Mouse (Mus musculus) T-cell, adult 2 months (primary cell): Measurements from ENCODE around the gene Efcab14.

Experiments used
- DNase-seq: peaks from one replicate; pipeline ENCODE4 v3.0.0; 2022; ENCODE audit warnings: low spot score

Efcab14 gene

DNA sequence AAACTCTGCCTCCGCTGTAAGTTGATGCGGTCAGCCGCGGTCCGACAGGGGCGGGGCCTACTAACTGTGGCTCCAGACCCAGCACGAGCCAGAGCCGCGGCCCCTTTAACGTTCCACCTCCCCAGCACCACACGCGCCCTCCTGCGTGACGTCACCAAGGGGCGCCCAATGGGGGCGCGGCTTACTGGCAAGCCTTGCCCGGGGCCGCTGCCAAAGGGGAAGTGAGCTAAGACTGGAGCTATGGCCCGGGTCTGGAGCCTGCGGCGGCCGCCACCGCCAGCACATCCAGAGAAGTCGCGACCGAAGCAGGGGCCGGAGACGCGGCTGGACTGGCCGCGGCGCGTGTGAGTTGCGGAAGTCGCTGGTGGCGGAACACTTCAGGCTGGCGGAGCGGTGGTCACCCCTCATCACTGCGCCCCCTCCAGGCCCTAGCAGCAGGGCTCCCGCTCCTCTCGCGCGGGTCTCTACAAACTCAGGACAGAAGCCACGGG, at the start of gene Efcab14:
TSS of gene Efcab14 (plus strand) at position 194 of the 491 bp plus-strand sequence.
- peak; percentile 92 for DNase-seq

- no peak for DNase-seq
Measured at GRCm38 (mm10) chr4:115701468-115701867, 36.1 kb upstream of the Efcab14 start.

DNA sequence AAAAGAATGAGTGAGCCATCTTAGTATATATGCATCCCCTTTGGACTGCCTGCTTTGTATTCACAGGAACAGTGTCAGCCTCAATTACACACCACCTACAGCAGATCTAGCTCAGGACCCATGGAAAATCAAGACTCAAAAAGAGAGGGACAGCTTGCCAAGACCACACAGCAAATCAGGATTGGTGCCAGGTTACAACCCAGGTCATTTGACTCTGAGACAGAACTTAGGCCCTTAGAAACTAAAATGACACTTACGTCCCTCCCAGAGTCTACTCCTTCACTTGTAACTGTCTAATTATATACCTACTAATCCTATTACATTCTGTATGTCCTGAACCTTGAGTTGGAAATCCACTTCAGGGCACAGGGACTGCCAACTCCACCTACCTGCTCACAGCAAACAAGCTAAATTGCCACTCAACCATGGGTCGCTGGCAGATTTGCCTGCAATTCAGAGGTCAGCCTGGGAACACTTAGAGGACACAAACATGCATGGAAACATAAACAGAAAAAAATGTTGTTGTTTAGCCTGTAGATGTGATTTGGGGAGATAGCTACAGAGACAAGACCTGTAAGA, 33.5 kb upstream of the Efcab14 start:
- DNase-seq = no peak

DNA sequence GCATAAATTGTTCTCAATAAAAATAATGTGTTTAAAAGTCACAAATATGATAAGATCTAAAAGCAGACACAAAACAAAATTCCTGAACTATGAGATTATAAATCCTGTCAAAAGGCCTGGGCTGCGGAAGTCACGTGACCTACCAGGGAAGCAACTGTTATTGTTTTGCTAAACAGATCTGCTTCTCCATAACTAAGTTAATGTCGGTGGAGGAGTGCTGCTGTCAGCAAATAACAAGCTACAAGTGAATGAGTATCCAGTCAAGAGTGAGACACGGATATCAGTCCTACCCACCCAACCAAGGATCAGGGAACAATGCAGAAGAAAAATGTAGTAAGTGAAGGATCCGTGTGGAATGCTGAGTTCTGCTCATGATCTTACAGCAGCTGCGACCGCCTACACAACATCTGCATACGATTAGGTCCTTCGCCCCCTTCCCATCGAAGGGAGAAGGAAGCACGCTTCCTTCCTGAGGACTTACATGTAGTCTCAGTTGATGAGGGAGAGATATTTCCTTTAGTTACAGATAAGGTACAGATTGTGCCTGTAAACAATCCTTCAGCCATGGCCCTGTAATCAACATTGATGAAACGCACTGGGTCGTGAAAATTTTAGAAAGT, 28.5 kb upstream of the Efcab14 start:
- DNase-seq = no peak

GRCm38 (mm10) chr4:115709792-115710418, 27.6 kb upstream of the Efcab14 start:
- DNase-seq = peak; percentile 18

DNA sequence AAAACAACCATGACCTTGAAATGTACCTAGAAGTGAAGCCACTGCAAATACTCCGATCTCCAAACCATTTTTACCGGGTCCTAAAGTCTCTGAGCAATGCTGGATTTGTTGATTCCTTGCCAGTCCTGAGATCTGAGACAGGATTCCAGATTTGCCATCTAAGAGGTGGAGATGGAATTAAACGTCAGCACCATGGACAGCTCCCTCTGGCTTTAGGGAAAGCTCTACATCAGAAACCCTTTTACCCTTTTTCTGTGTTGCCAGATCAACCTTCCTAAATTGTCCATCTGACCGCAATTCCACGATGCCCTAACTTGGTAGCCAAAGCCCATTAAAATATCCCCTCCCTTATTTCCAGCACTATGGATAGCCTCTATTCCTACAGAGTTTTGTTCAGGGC, 8.8 kb upstream of the Efcab14 start:
- no peak for DNase-seq

GRCm38 (mm10) chr4:115731588-115732222, 5.8 kb upstream of the Efcab14 start:
- peak; percentile 67 for DNase-seq

GRCm38 (mm10) chr4:115732223-115732818, 5.2 kb upstream of the Efcab14 start:
- DNase-seq = no peak

- no peak for DNase-seq
Measured at GRCm38 (mm10) chr4:115733746-115734145, 3.8 kb upstream of the Efcab14 start.

DNA sequence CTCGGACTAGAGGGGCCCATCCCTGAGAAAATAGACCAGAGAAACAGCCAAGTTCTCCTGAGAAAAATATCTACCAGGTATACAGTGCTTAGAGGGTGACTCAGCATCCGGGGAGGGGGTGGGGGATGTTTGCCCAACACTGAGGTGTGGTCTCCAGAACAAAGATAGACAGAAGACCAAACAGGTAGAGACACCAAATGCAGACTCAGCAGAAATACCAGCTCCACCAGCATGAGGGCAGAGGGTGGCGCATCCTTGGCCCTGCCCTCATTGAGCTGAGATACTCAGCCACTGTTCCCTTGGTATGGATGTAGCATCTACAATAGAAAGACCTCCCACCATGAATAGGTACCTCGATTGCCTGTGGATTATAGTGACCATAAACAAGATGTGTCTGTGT, 2.7 kb upstream of the Efcab14 start:
- no peak for DNase-seq

GRCm38 (mm10) chr4:115738481-115738985, 989 bp downstream of the Efcab14 start:
- DNase-seq = no peak

DNA sequence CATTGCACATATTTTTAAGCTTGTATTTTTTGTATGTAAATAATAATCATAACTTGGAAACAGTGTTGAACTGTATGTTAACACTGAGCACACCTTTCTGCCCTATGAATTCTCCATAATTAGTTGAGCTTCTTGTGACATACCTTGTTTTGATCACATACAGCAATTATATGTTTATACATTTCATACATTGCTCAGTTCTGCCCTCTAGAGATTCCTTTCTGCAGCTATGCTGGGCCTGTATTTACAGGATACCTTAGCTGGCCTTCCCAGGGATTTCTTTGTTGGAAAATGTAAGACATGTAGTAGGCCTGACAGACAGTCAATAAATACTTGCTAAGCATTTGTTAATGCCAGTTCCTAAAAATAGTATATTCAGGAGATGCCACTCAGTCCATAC, 5.1 kb downstream of the Efcab14 start:
- DNase-seq = no peak

- DNase-seq = no peak
Measured at GRCm38 (mm10) chr4:115743096-115743495, 5.6 kb downstream of the Efcab14 start.

DNA sequence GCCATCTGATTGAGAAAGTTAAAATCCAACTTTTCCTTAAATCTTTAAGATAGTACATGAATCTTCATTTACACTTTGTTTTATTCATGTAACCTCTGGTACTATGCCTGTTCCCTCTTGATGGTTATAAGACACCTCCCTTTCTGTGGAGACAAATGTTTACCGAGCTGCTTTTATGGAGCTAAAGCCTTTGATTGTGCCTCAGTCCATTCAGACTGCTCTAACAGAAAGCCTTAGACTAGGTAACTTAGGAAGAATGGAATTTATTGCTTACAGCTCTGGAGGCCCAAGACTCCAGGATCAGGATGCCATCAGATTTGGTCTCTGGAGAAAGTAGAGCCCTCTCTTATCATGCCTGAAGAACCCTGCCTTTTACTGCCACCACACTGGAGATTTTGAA, 10.6 kb downstream of the Efcab14 start:
- no peak for DNase-seq

- no peak for DNase-seq
Measured at GRCm38 (mm10) chr4:115749336-115749735, 11.8 kb downstream of the Efcab14 start.

GRCm38 (mm10) chr4:115754101-115754500, 16.6 kb downstream of the Efcab14 start:
- DNase-seq = no peak

GRCm38 (mm10) chr4:115754851-115755250, 17.3 kb downstream of the Efcab14 start:
- DNase-seq = no peak

DNA sequence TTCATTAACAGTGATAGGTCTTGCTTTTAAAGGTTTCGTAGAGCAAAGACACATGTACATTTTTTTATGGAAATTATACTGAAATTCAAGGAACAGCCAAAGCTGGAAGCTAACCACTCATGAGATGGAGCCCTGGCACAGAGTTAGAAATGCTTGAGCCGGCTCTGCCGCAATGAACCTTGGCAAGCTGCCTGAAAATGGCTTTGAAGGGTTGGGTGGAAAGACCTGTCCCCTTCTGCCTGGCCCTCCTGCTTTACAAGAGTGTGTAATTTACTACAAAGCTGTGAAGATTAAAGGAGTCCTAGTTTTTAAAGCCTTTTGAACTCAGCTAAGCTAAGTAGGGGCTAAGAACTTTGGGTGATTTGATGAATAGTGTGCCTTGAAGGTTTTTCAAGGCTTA, 23.7 kb downstream of the Efcab14 start:
- DNase-seq = no peak

DNA sequence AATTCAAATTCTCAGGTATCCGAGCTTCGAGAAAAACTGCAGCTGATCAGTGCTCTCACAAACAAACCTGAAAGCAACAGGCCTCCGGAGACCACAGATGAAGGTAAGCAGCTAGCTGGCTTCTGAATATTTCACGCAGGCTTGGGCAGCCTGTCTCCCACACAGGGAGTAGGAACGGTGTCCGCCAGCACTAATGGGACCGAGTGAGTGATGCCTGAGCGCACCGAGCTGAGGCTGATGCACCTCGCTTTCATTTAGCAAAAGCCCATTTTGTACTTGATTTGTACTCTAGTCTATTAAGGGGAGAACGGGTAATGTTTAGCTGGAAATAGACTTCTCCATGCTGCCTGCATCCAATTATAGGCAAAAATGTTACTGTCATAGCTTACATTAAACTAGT, 27.0 kb downstream of the Efcab14 start:
- no peak for DNase-seq

DNA sequence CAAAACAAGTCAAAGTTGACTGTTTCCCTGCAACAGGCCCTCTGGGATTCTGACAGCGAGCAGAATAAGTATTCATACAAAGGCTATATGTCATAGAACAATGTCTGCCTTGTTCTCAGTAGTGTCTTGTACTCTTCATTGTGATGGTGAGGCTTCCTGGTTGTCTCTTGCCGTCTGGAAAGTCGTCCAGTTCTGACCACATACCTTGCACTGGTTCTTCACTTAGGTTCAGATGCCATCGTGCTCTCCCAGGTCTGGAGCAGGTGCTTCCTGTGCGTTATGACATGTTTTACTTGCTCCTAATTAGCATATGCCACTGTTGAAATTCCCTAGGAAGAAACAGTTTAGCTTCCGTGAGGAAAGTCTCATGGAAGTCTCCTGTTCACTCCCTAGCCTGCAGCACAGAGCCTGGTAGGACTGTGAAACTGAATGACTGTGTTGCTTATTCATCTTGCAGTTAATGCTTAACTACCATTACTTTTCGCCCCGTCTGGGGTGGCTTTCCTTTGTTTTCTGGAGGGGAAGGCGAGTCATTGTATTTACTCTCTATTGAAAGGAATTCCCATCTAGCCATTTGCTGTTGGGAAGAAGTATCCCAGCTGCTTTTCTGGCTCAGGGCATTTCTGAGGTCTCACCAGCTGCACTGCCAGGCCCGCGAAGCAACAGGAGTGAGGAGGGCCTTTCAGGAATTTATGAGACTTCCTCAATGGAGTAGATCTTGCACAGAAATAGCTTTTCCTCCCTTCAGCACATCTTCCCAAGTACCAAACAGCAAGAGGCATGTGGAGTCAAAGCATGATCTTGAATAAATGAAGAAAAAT, 30.3 kb downstream of the Efcab14 start:
- no peak for DNase-seq

DNA sequence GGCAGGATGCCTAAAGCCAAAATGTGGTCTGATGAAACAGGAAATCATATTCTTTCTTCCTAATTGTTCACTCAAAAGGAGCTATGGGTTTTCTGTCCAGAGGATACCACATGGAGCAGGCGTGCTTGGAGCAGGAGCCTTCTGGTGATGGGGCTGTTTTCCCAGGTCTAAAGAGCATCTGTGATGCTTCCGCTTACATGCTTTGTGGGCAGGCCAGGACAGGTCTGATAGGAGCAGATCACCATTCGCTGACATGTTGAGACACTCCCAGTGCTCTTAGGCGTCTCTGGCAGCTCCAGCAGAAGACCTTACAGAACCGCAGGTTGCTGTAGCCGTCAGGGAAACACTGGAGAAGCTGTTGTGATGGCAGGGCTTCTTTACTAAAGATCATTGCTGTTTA, 37.5 kb downstream of the Efcab14 start:
- DNase-seq = no peak

DNA sequence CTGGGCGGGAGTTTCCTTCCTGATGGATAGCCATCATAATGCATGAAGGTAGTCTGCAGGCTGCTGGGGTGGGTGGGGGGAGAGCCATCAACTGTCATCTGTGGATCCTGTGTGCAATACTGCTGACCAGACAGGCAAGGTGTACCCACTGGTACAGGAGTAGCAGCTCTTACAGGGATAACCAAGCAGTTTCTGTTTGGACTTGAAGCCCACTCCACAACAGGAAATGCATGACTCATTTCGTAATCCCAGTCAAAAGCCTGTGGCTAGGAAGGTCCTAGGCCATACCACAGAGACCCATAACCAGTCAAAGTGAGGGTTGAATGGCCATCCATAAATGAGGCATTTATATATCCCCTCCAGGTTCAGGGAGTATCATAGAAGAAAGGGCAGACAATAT, 40.1 kb downstream of the Efcab14 start:
- no peak for DNase-seq
